Mouse (Mus musculus) spleen, adult 2 months (tissue): ENCODE measurements around the gene Cort.

Source experiments
- CTCF ChIP-seq: fragments of 200-500 bp; IDR thresholded peaks from 2 replicates; pipeline ENCODE4 v1.5.1; 2011; ENCODE audit warnings: mild to moderate bottlenecking, inconsistent platforms; ENCODE audit not compliant: insufficient read depth, insufficient read length, insufficient replicate concordance; ENCODE audit errors: extremely low read depth
- POLR2A ChIP-seq: fragments of 200-500 bp; IDR thresholded peaks from 2 replicates; pipeline ENCODE4 v1.6.1; 2011; ENCODE audit warnings: low read depth, low read length, inconsistent platforms

DNA sequence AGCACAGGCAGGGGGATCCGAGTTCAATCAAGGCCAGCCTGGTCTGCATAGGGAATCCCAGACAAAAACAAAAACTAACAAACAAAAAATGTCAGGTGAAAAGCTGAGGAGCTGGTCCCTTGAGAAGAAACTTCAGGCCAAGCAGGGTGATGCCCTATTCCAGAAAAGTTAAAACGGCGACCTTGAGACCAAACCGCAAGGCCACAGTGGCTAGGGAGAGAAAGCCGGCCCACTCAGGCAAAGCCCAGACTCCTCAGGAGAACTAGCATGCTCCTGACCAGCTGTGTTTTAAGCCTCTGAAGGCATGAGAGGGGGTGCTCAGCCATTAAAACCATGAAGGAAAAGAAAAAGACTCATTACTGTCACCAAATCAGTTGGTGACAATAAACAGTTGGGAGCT lies 41.2 kb downstream of the Cort start:
- TF ChIP-seq POLR2A: no peak
- no peak for TF ChIP-seq CTCF
